Mouse (Mus musculus) gastrocnemius, adult 18-20 months (tissue): ENCODE measurements around the gene Dmrtc2. TPM values are rescaled to one million over a fixed set of nuclear protein-coding genes. Genes with fewer than 3 reads are reported as not detected.
"Not testable (repeated sequence)": the region's sequence is repeated elsewhere in the genome, so short reads cannot be mapped to it uniquely, and the experiment has no call there.

Source experiments
- DNase-seq: peaks from one replicate; pipeline ENCODE4 v3.0.0; 2021; ENCODE audit warnings: low spot score
- long read RNA-seq, 2 experiments: library from polyadenylated mRNA; stranded (forward); transcript quantifications; one replicate each; pipeline ENCODE4 v2.0.0; 2021
- total RNA-seq, 2 experiments: library from RNA; stranded (reverse); gene quantifications; 2 replicates each; pipeline ENCODE4 v1.2.3; 2021

The Dmrtc2 gene
- total RNA-seq = not detected
- long read RNA-seq, experiment 1 = 0 reads
- long read RNA-seq, experiment 2 = 0 reads

DNA sequence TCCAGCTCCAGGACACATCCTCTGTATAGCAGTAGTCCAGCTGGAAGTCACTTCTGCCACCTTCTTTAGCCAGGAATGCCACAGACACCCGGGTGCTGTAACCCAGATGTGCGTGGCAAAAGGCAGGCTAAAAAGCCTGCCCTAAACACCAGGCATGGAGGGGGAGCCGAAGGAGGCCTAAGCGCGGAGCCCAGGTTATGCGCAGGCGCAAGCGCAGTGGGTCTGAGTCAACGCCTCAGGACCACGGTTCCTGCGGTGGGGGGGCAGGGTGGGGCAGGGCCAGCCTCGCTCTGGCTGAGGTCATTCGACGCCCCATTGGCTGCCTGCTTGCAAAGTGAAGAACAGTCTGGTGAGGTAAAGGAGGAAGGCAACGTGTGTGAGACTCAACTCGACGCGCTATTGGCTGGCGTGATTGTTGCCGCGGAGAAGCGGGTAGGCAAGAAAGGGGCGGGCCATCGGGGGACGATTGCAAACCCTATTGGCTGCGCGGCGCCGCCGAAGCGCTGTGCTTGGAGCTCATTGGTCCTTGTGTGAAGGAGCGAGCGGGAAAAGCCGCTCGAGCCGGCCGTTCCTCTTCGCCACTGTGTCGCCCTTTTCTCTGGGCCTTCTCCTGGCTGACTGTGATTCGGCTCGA lies at the start of gene Dmrtc2, which contains the start of gene Lypd4:
Gene Dmrtc2 (plus strand): TSS at position 526 of the 634 bp plus-strand sequence.
Gene Lypd4 (minus strand): TSS at position 410 of the 634 bp plus-strand sequence.
- DNase-seq = no peak

DNA sequence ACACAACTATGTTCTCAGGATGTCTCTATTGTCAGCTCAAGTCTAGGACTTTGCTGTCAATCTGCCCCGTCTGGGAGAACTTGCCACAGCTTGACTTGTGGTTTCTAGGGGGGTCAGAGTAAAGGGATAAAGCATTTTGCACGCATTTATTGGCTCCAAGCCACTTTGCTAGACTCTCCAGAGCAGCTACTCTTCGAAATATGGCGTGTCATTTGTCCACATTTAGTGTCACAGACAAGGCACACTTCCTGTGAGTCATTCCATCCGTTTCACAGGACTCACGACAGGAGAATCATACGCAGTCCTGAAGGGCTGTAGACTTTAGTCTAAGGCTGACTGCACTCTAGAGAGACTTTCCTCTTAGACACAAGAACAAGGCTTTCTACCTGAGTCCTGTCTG lies 45.4 kb upstream of the Dmrtc2 start:
- no peak for DNase-seq

DNA sequence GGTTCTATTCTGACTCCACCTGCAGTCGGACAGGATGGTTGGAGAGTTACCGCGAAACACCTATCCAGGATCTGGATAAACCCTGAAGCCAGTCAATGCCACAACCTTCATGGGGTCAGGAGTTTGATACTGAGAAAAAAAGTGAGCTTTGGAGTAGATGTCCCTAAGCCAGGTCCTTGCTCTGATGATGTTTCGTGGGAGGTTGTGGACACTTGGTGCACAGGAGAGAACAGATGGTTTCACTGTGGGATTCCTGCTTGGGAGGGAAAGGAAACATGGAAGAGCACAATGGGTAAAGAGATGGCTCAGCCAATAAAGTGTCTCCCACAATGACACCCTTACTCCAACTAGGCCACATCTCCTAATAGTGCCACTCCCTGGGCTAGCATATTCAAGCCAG lies 42.7 kb upstream of the Dmrtc2 start:
- DNase-seq = no peak

DNA sequence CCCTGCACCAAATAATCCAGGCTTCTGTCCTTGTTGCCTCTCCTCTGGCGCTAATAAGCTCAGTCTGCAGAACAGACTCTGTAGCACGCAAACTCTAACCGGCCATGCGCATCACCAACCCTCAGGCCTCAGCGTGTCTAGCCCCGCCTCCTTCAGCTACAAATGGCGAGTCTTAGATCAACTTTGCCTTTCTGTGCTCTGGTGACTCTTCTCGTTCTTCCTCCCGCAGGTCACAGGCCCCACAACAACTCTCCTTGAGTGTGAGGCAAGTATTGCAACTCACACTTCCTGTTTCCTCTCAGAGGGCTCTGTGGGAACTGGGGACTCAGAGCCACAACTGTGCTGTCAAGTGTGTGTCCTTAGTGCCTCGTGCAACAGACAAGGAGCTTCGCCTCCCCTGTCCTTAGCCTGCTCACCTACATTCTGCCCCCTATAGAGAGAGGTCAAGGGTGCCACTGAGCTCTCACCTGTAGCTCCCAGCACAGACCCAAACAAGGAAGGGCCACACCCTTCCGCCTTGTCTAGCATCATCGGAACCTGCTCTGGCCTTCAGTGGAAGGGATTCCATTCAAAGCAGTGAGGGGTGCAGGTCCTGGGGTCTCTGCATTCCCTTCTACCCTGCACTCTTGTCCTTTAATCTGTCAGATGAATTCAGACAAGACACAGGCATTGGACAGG lies 31.0 kb upstream of the Dmrtc2 start:
- DNase-seq = not testable (repeated sequence)

DNA sequence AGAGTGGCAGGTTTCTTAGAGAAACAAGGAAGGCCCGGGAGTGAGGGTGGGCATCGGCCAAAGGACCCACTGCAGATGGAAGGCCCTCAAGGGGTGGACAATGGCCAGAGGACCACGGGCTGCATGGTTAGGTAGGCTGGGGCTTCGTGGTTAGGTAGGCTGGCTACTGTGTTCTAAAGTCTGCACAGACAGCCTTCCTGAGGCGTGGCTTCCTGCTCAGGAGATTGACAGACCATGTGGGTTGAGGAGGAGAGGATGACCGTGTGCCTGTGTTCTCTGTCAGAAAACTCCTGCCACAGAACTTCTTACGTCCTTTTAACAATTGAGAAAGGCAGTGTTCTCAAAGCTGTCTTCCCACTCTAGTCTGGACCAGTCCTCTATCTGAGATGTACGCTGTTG lies 30.4 kb upstream of the Dmrtc2 start:
- no peak for DNase-seq

DNA sequence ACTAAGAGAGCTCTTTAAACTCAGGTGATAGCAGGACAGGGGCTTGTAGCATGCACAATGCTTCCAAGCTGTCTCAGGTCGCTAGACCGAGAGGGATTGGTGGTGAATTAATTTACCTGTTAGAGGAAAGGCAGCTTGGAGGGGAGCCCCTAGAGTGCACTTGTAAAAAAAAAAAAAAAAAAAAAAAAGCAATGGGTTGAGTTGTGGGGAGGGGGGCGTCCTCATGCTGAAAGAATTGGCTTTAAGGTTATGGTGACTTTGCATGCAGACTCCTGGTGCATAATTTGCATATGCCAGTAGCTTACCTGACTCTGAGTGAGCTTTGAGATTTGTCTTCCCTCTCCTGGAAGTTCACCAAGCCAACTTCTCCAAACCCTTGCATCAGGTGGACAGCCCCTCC lies 29.5 kb upstream of the Dmrtc2 start:
- no peak for DNase-seq

DNA sequence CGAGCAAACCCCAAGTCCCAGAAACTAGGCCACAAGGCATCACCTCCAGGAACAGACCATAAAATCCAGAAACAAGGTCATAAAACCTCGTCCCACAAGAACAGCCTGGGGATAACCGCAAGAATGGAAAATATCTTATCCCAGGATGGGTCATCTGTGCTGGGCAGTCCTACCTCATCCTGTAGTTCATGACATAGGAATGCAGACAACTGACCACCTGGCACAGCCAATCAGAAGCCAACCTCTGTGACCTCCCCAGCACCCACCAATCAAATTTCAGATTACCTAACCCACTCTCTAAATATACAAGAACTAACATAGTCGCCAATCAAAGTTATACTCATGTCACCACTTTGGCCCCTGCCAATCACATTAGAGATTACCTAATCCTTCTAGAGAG lies 28.8 kb upstream of the Dmrtc2 start:
- DNase-seq = no peak

DNA sequence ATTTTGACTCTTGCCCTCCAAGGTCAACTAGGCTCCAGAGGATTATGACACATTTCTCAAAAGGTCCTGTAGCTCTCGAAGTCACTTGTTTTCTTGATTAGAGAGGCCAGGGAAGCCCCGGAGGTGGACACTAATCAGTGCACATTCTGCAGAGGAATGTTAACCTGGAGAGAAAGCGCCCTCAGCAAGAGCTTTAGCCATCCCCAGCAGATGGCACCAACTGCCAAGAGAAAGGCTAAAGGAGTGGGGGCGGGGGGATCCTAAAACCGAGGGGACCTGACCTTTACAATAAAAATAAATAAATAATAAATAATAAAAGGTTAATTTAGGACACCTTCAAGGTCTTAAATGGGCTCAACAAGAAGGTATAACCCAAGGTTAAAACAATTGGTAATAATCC lies 25.7 kb upstream of the Dmrtc2 start:
- no peak for DNase-seq

DNA sequence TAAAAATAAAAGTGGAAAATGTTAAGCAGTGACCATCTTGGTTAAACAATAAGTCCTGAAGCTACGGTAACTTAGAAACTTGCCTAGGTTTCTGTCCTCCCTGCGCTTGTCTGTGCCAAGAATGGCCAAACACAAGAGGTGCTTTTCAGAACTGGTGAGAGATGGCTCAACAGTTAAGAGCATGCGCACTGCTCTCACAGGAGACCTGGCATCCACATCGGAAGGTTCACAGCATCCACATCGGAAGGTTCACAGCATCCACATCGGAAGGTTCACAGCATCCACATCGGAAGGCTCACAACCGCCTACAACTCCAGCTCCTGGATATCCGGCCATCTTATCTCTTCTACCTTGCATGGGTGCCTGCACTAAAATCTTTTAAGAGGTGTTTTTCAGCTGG lies 24.7 kb upstream of the Dmrtc2 start:
- DNase-seq = no peak

DNA sequence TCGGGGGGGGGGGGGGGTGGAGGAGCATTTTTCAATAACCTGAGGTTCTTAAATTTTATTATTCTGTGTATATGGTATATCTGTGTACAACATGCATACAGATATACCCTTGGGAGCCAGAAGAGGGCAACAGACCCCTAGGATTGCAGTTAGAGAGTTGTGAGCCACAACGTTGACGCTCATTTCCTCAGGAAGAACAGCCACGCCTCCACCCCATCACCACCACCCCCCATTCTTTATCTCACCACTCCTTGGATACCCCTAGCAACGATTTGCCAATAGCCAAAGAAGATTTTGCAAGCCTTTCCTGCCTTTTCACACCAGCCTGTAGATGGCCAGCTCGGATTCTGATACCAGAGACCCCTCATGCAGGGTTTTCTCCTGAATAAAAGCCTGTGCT lies 24.1 kb upstream of the Dmrtc2 start:
- DNase-seq = no peak

DNA sequence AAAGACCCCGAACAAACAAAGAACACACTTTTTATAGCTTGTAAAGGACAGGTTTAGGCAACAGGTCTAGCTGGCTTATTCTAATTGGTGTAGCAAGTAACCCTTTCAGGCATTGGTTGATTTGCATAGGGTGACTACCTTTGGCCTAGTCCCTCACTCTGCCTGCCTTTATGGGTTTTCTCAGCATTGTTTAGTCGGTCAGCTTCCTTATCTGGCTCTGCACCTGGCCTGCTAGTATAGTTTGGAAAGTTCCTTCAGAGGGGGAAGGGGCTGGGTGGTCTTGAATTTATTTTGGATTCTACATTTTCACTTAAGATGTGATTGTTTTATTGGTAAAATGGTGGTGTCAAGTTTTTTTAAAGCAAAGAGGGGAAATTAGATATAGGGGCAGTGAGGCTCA lies 23.3 kb upstream of the Dmrtc2 start:
- DNase-seq = not testable (repeated sequence)

DNA sequence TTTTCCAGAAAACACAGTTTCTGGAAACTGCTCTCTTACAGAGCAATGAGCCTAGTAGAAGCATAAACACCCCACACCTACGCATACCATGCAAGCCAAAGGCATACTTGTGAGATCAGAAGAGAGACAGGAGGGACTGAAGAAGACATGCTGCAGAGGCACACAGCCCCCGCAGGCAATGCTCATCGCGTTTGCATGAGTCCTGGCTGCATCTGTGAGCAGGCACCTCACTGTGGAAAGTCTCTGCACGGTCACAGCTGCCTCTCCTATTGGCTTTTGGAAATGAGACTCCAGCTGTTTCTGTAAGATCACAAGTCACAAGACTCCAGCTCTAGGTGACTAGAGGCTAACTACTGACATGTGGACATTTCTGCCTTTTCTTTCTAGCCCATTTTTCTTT lies 19.7 kb upstream of the Dmrtc2 start:
- no peak for DNase-seq

DNA sequence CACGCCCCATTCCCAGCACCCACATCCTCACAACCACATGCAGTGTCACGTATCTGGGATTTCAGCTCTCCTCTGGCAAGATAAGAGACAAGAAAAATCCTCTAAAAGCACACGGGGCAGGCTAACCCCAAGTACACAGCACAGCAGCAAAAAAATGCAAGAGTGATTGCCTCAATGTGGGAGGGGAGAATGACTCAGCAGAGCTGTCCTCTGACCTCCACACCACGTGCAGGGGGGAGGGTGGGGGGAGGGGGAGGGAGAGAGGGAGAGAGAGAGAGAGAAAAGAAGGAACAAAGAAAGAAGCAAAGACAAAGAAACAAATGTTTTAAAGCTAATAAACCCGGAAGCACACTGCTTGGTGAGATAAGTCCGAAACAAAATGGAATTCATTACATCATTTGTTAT lies 19.0 kb upstream of the Dmrtc2 start:
- DNase-seq = no peak

DNA sequence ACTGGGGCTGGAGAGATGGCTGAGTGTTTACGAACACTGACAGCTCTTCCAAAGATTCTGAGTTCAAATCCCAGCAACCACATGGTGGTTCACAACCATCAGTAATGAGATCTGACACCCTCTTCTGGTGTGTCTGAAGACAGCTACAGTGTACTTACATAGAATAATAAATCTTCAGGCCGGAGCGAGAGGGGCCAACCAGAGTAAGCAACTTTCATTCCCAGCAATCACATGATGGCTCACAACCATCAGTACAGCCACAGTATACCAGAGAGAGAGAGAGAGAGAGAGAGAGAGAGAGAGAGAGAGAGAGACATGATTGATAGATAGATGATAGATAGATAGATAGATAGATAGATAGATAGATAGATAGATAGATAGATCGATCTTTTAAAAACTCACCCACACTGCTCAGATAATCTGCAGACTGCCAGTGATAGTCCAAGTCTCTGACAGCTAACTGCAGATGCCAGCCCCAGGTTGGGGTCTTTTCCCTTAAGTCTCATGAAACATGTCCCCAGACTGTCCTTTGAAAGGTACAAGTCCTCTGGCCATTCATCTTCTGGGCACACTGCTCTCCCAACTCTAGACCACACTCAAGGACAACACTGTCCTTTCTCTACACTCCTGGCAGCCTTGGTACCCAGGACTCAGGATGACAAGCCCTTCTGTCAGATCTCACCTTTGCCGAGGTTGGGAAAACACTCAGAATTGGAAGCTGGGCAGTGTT lies 18.1 kb upstream of the Dmrtc2 start:
- no peak for DNase-seq

DNA sequence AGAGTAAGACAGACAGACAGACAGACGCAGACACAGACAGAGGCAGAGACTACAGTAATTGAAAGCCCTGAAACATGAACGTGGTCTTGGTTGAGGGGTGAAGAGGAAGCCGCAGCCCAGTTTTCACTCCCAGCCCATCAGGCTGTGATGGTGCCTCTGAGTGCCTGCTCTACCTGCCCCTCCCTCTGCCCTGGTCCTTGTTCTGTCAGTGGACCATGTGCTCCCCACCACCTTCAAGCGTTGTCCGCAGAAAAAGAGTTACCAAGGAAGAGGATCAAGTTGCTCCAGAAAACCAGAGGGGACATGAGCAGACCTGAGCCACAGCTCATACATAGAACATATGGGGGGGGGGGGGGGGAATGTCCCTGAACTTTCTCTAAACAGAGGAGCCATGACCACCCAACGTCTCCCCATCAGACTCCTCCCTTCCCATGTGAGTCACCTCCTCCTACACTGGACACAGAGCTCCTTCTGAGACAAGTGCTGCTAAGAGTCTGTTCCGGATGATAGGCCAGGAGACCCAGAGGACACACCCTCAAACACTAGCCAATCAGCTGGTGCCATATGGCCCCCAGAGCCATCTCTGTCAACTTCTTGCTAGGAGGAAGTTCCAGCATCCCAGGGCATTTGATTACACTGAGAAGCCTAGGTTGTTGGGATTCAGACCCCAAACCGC lies 17.2 kb upstream of the Dmrtc2 start:
- no peak for DNase-seq

DNA sequence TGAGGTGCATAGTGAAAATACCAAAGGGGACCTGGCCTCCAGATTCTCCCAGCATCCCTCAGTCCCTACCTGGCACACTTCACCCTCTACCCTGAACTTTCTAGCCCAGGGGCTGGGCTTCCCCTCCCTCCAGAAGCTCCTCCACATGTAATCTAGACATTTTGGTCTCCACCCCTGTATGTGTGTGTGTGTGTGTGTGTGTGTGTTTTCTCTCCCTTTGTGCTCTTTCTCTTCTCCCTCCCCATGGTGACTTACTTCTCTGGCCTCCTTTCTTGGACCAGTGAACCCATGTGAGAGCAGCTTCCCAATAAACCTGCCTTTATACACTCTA lies 16.7 kb upstream of the Dmrtc2 start:
- no peak for DNase-seq

DNA sequence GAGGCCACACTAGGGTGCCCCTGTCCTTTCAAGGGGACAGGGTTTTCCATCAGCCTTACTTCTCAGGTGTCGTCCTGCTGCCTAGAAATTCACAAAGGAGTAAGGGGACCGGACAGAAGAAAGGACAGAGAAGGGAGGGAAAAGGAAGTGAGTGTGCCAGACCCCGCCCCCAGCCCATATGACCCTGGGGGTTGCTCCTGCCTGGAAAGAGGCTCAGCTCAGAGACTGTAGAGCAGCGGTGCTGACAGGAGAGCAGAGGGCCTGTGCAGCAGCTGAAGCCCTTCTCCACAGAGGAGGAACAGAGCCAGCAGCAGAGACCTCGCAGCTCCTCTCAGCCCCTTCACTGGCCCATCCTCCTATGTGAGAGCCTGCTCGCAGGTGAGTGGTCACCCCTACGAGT lies 16.2 kb upstream of the Dmrtc2 start:
- no peak for DNase-seq

DNA sequence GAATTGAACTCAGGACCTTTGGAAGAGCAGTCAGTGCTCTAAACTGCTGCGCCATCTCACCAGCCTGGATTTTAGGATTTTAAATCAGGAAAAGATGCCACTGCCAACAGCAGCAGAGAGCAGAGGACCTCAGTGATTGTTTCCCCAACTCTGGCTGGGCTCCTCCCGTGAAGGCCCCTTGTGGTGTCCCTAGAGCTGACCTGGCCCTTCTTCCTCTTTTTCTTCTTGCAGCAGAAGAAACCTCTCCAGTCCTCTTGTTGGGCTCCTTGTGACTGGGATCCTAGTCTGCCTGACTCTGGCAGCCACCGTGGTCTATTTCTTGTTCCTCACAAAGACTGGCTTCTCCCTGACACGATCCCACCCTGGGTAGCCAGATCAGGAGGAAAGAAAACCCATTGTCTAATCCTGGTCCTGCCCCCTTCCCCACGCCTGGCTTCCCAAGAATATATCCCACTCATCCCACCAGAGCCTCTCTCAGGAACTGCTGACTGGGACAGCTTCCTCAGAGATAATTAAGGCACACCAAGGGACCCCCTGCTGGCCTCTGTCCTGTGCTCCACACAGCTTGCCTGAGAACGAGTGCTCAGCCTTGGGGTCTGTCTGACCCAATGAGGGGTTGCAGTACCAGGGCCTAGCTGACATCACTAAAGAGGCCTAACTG lies 13.3 kb upstream of the Dmrtc2 start:
- DNase-seq = no peak

DNA sequence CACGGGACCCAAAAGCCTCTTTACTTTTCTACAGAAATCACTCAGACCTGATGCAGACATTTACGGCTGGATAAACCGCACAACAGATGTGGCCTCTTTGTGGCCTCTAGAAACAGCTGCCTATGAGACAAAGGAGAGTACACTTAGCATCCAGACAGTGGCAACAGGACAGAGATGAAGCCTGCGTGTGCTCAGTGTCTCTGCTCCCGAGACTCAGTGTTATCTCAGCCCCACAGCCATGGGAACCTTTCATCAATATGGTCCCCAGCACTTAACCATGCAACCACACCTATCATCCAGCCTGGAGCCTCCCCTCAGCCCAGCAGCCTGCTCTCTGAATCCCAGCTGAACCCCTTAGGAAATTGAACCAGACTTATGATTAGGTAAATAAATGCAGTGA lies 10.6 kb upstream of the Dmrtc2 start:
- DNase-seq = no peak

DNA sequence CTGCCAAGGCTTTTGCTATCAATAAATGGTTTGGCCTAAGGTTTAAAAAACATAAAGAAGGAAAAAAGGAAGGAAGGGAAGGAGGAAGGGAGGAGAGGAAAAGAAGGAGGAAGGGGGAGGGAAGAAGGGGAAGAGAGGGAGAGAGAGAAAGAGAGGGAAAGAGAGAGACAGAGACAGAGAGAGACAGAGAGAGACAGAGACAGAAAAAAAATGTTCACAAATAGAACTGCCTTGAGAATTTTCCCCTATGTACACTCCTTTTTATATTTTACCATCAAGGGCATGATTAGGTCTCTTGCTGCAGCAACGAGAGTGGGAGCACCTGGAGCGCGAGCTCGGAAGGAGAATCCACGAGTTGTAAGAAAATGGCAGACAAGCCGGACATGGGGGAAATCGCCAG lies 7.9 kb upstream of the Dmrtc2 start, which contains the start of gene Gm9844:
Gene Gm9844 (plus strand): TSS at position 301 of the 400 bp plus-strand sequence.
- no peak for DNase-seq

DNA sequence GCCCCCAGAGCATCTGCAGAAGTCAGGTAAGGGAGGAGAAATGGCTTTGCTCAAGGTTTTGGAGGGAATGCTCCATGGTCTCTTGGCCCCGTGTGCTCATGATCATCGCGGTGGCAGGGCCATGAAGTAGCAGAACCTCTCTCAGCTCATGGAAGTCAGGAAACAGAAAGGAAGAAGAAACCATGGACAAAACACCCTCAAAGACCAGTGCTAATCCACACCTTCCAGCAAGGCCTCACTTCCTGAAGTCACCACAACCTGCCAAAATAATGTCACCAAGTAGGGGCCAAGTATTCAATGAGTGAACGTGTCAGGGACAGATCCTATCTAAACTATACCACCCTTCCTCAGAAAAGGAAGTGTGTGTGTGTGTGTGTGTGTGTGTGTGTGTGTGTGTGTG lies 7.0 kb upstream of the Dmrtc2 start:
- no peak for DNase-seq

DNA sequence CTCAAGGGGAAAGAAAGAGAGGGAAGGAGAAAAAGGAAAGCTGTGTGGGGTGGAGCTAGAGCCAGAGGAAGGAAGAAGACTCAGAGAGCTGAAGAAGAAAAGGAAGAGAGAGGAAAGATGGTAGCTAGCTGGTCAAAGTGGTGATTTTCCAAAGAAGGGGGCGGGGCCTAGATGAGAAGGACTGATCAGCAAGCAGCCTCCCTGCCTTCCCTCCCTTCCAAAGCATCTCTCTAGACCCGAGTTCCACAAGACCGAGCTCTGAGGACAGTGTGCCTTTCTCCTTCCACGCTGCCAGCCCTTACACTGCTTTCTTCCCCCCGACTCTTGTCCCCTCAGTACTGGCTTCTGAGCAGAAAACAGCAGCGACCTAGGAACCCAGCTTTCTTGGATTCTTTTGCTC lies 5.7 kb upstream of the Dmrtc2 start:
- no peak for DNase-seq
